27 mouse cellular contexts compared by ENCODE assay signal in genomic region chr2:44659870-44660269, GRCm38 (mm10).
"Had no signal": no experiment of that assay in that cellular context is flagged by ENCODE, and none has a peak within 500 bp of the region (broad histone marks: within the 10 kb centered on the region; RNA-seq: fewer than 3 reads in every experiment).

No protein-coding gene starts in this region.

- H3K9me3 ChIP-seq: heart, embryonic 13.5 days; heart, embryonic 15.5 days; hindbrain, embryonic 12.5 days; hindbrain, embryonic 15.5 days; kidney, embryonic 15.5 days; limb, embryonic 13.5 days; limb, embryonic 15.5 days; liver, embryonic 13.5 days; liver, embryonic 15.5 days had no signal

- H3K27me3 ChIP-seq: heart, embryonic 13.5 days; heart, embryonic 15.5 days; hindbrain, embryonic 12.5 days; hindbrain, embryonic 15.5 days; kidney, embryonic 15.5 days; limb, embryonic 13.5 days; limb, embryonic 15.5 days; liver, embryonic 13.5 days; liver, embryonic 15.5 days had no signal

- H3K27ac ChIP-seq: heart, adult 2 months; heart, embryonic 13.5 days; heart, embryonic 15.5 days; hindbrain, embryonic 12.5 days; hindbrain, embryonic 15.5 days; hindbrain, postnatal 0 days; kidney, embryonic 15.5 days; kidney, postnatal 0 days; limb, embryonic 13.5 days; limb, embryonic 15.5 days; liver, embryonic 13.5 days; liver, embryonic 15.5 days had no signal

- H3K4me3 ChIP-seq: heart, adult 2 months; heart, embryonic 13.5 days; heart, embryonic 15.5 days; hindbrain, embryonic 12.5 days; hindbrain, embryonic 15.5 days; kidney, embryonic 15.5 days; limb, embryonic 13.5 days; limb, embryonic 15.5 days; liver, embryonic 13.5 days; liver, embryonic 15.5 days had no signal

- H3K9ac ChIP-seq: heart, embryonic 13.5 days; heart, embryonic 15.5 days; hindbrain, embryonic 12.5 days; hindbrain, embryonic 15.5 days; kidney, embryonic 15.5 days; limb, embryonic 13.5 days; limb, embryonic 15.5 days; liver, embryonic 13.5 days; liver, embryonic 15.5 days had no signal

- H3K36me3 ChIP-seq: heart, embryonic 13.5 days; heart, embryonic 15.5 days; hindbrain, embryonic 12.5 days; hindbrain, embryonic 15.5 days; kidney, embryonic 15.5 days; limb, embryonic 13.5 days; limb, embryonic 15.5 days; liver, embryonic 13.5 days; liver, embryonic 15.5 days had no signal

- H3K4me1 ChIP-seq: heart, embryonic 13.5 days; heart, embryonic 15.5 days; hindbrain, embryonic 15.5 days; kidney, embryonic 15.5 days; limb, embryonic 15.5 days; liver, embryonic 13.5 days; liver, embryonic 15.5 days had no signal

- ATAC-seq: hindbrain, postnatal 0 days; intestine, embryonic 16.5 days had no signal

- H3K4me2 ChIP-seq: heart, embryonic 11.5 days; heart, embryonic 13.5 days; heart, embryonic 15.5 days; hindbrain, embryonic 12.5 days; hindbrain, embryonic 15.5 days; kidney, embryonic 15.5 days; limb, embryonic 13.5 days; limb, embryonic 15.5 days; liver, embryonic 13.5 days; liver, embryonic 15.5 days had no signal

- DNase-seq: gastrocnemius, postnatal 14 days; gastrocnemius, postnatal 36 days; heart, adult 11 months; heart, adult 2 months; heart, postnatal 14 days; heart, postnatal 36 days; kidney, adult 11 months; kidney, adult 2 months; kidney, adult 9 months; kidney, postnatal 14 days; kidney, postnatal 36 days; layer of hippocampus, adult 9-11 months; layer of hippocampus, postnatal 36 days; left cerebral cortex, postnatal 4 days; liver, embryonic 13.5 days had no signal
